Mouse (Mus musculus): Measurements from ENCODE around the gene Tmem150a.

Tmem150a gene

GRCm38 (mm10) chr6:72405356-72405755 is 50.1 kb downstream of the Tmem150a start:
- DNase-seq: no peak

GRCm38 (mm10) chr6:72407119-72407518 is 51.9 kb downstream of the Tmem150a start:
- DNase-seq: peak; percentile 83

All from right cerebral cortex, adult 18-20 months (tissue).